Mouse (Mus musculus): ENCODE measurements around the gene Zmynd15. TPM values are rescaled to one million over a fixed set of nuclear protein-coding genes. Genes with fewer than 3 reads are reported as not detected.

Gene Zmynd15
- total and polyA plus RNA-seq, 2 experiments from 2014 or later, result 0.96 to 1.2 TPM

DNA sequence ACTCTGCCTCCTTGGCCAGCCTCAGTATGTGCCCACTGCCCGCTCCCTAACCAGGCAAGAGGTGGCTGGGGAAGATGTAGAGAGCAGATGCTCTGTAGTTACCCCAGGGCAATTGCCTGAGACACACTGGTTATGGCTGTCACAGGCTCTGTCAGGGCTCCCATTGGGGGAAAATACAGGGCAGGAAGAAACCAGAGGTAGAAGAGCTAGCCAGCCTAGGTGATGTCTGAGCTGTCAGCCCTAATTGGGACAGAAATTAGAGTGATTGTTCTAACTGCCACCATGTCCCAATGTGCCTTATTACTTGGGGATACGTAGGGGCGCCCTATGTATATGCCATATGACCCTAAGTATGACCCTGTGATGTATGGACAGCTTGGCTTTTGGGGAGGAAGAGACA is 25.3 kb upstream of the Zmynd15 start:
- Histone ChIP-seq H3K27me3 (ENCODE audit: insufficient read depth, low read length) (no peaks in the 10 kb centered on the region), H3K36me3 (ENCODE audit: insufficient read depth, low read length) (peaks cover 23% of the 10 kb centered on the region), H3K9ac (replicated peaks; ENCODE audit: low read length) (peak overlapping the region; percentile 88), H3K9me3 (ENCODE audit: low read length) (no peaks in the 10 kb centered on the region), H3K4me1 (ENCODE audit: insufficient read depth, low read length) (peaks cover 16% of the 10 kb centered on the region), H3K4me2 (ENCODE audit: low read depth, low read length) (peak overlapping the region; percentile 78), H3K4me3 (ENCODE audit: low read length) (peak overlapping the region; percentile 87; the same call in 1 of the 2 replicates), H3K27ac (no peak overlapping the region)
- ATAC-seq (no peak), DNase-seq (ENCODE audit: low spot score) (no peak)
- TF ChIP-seq CTCF (IDR thresholded peaks at IDR 0.05; ENCODE audit: low read depth), result no peak
- WGBS, result 88% methylated on average over 3 of the region's 3 CpGs

DNA sequence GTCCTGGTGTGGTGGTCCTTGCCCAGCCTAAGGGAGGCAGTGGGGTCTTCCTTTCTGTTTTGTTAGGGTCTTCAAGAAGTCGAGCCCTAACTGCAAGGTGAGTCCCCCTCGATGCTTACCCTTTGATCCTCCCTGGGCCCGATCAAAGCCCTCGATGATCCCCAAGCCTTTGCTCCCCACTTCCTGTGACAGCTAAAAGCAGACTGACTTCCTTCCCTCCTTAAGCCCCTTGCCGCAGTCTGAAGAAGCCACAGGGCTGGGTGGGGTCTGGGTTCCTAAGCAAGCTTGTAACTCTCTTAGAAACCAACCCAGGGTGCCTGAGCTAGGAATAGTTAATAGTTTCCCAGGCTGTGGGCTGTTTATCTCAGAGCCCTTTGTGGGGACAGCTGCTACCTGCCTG is 23.8 kb upstream of the Zmynd15 start:
- no peaks in the 10 kb centered on the region for H3K9me3 ChIP-seq (ENCODE audit: low read length)
- H3K36me3 ChIP-seq (ENCODE audit: insufficient read depth, low read length), result peaks cover 38% of the 10 kb centered on the region
- DNase-seq (ENCODE audit: low spot score) (no peak), ATAC-seq (no peak)
- no peak overlapping the region for H3K4me2 ChIP-seq (ENCODE audit: low read depth, low read length)
- no peak overlapping the region for H3K9ac ChIP-seq (replicated peaks; ENCODE audit: low read length)
- H3K4me1 ChIP-seq (ENCODE audit: insufficient read depth, low read length), result peaks cover 16% of the 10 kb centered on the region
- TF ChIP-seq CTCF (IDR thresholded peaks at IDR 0.05; ENCODE audit: low read depth), result no peak
- 85% methylated on average over 5 of the region's 5 CpGs for WGBS
- no peak overlapping the region for H3K27ac ChIP-seq
- H3K27me3 ChIP-seq (ENCODE audit: insufficient read depth, low read length), result no peaks in the 10 kb centered on the region
- no peak overlapping the region for H3K4me3 ChIP-seq (ENCODE audit: low read length)

DNA sequence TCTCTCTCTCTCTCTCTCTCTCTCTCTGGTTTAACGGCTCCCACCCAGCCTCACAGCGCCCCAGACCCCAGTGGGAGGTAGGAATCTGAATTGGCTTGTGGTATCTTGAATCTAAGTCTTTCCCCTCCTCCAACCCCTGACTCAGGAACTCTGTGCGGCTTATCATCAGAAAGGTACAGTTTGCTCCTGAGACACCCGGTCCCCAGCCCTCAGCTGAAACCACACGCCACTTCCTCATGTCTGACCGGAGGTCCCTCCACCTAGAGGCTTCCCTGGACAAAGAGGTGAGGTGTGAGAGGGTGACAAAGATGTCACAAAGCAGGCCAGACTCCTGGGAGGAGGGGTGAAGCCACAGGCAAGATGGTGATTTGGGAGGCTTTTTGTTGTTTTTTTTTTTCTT is 21.8 kb upstream of the Zmynd15 start:
- H3K27ac ChIP-seq, result no peak overlapping the region
- DNase-seq (ENCODE audit: low spot score) (no peak), ATAC-seq (no peak)
- peaks cover 41% of the 10 kb centered on the region for H3K36me3 ChIP-seq (ENCODE audit: insufficient read depth, low read length)
- H3K4me2 ChIP-seq (ENCODE audit: low read depth, low read length), result no peak overlapping the region
- 88% methylated on average over 6 of the region's 6 CpGs for WGBS
- TF ChIP-seq CTCF (IDR thresholded peaks at IDR 0.05; ENCODE audit: low read depth), result no peak
- no peaks in the 10 kb centered on the region for H3K27me3 ChIP-seq (ENCODE audit: insufficient read depth, low read length)
- no peak overlapping the region for H3K4me3 ChIP-seq (ENCODE audit: low read length)
- H3K9me3 ChIP-seq (ENCODE audit: low read length), result no peaks in the 10 kb centered on the region
- H3K4me1 ChIP-seq (ENCODE audit: insufficient read depth, low read length), result peaks cover 12% of the 10 kb centered on the region
- H3K9ac ChIP-seq (replicated peaks; ENCODE audit: low read length), result no peak overlapping the region

DNA sequence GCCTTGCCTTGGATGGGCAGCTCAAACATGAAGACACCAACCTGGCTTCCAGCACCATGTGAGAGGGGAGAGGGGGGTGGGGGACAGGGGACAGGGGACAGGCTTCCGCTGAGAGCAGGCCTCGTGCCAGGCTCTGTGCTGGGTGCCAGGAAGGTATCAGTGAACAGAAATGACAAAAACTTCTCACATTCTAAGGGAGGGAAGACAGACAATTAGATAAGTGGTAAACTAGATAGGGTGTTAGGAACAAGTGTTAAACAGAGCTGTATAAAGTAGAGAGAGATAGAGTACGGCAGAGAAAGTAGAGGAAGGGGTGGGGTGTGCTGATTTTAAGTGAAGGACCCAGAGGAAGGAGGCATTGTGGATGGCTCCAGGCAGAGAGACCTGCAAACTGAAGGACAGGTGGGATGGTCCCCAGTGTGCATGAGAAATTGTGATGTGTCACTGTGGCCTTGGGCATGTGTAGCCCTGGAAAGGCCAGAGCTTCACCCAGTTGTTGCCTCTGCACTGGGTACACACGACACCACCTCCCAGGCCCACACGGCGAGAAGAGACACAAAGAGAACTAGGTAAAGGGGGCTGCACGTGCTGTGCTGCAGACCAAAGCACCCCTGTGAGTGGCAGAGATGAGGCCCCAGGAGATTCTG is 20.4 kb upstream of the Zmynd15 start:
- Histone ChIP-seq H3K9me3 (ENCODE audit: low read length) (no peaks in the 10 kb centered on the region), H3K36me3 (ENCODE audit: insufficient read depth, low read length) (peaks cover 41% of the 10 kb centered on the region), H3K27me3 (ENCODE audit: insufficient read depth, low read length) (no peaks in the 10 kb centered on the region), H3K27ac (no peak overlapping the region), H3K4me2 (ENCODE audit: low read depth, low read length) (no peak overlapping the region), H3K9ac (replicated peaks; ENCODE audit: low read length) (no peak overlapping the region), H3K4me1 (ENCODE audit: insufficient read depth, low read length) (peaks cover 6% of the 10 kb centered on the region), H3K4me3 (ENCODE audit: low read length) (no peak overlapping the region)
- no peak for DNase-seq (ENCODE audit: low spot score)
- ATAC-seq, result no peak
- TF ChIP-seq CTCF (IDR thresholded peaks at IDR 0.05; ENCODE audit: low read depth), result no peak
- WGBS, result 83% methylated on average over 7 of the region's 7 CpGs

DNA sequence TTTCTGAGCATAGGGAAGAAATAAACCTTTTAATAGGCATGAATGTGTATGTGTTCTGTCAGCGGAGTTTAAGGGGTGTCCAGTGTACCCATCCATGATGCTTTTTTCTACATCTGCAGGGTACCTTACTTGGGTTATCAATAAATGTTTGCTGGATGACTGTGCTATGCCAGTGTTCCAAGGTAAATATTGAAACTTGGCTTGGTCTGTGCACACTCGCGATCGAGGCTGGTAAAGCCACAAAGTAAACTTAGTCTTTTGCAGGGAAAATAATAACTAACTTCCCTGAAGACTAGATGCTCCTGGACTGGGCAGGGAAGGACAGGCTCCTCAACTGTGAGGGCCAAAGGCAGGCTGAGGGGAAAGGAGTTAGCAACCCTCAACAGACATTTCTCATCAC is 18.6 kb upstream of the Zmynd15 start:
- Histone ChIP-seq H3K9ac (replicated peaks; ENCODE audit: low read length) (no peak overlapping the region), H3K27ac (no peak overlapping the region), H3K9me3 (ENCODE audit: low read length) (no peaks in the 10 kb centered on the region), H3K4me3 (ENCODE audit: low read length) (no peak overlapping the region), H3K27me3 (ENCODE audit: insufficient read depth, low read length) (no peaks in the 10 kb centered on the region), H3K4me1 (ENCODE audit: insufficient read depth, low read length) (no peaks in the 10 kb centered on the region), H3K4me2 (ENCODE audit: low read depth, low read length) (no peak overlapping the region), H3K36me3 (ENCODE audit: insufficient read depth, low read length) (peaks cover 41% of the 10 kb centered on the region)
- 93% methylated on average over 4 of the region's 4 CpGs for WGBS
- no peak for TF ChIP-seq CTCF (IDR thresholded peaks at IDR 0.05; ENCODE audit: low read depth)
- DNase-seq (ENCODE audit: low spot score), result no peak
- ATAC-seq, result no peak

DNA sequence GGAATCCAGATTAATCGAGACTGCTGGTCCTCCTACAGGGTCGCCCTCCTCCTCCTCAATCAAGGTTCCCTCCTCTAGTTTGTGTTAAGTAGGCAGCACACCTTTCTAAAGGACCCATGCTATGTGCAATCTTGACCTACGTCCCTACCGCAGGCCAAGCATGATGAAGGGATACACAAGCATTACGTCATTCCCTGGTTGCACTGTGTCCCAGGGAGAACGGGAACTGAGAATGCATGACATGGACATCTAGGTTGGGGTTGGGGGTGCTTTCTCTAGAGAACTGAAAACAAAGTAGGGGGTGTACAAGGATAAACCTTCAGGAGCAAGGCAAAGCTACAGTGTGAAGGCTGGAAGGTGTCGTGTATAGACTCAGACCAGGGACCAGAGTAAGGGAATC is 17.4 kb upstream of the Zmynd15 start:
- Histone ChIP-seq H3K4me2 (ENCODE audit: low read depth, low read length) (no peak overlapping the region), H3K9ac (replicated peaks; ENCODE audit: low read length) (no peak overlapping the region), H3K4me1 (ENCODE audit: insufficient read depth, low read length) (no peaks in the 10 kb centered on the region), H3K27ac (no peak overlapping the region), H3K36me3 (ENCODE audit: insufficient read depth, low read length) (peaks cover 28% of the 10 kb centered on the region), H3K27me3 (ENCODE audit: insufficient read depth, low read length) (no peaks in the 10 kb centered on the region), H3K4me3 (ENCODE audit: low read length) (no peak overlapping the region), H3K9me3 (ENCODE audit: low read length) (no peaks in the 10 kb centered on the region)
- WGBS, result 92% methylated on average over 7 of the region's 7 CpGs
- no peak for ATAC-seq
- no peak for TF ChIP-seq CTCF (IDR thresholded peaks at IDR 0.05; ENCODE audit: low read depth)
- DNase-seq (ENCODE audit: low spot score), result no peak

DNA sequence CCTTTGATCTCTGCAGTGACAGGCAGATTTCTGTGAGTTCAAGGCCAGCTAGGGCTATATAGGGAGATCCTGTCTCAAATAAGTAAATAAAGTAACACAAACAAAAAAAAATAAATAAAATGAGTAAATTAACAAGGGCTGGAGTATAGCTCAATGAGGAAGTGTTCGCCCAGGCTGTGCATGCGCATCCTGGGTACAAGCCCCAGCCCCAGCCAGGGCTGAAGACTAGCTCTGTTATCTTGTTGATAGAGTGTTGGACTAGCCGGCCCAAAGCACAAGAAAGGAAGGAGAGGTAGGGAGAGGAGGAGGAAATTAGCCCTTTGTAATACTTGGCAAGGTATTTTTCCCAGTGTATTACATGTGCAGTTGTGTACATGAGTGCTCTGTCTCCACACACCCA is 15.3 kb upstream of the Zmynd15 start:
- 81% methylated on average over 3 of the region's 3 CpGs for WGBS
- ATAC-seq (no peak), DNase-seq (ENCODE audit: low spot score) (no peak)
- peaks cover 18% of the 10 kb centered on the region for H3K36me3 ChIP-seq (ENCODE audit: insufficient read depth, low read length)
- H3K27ac ChIP-seq, result no peak overlapping the region
- no peak overlapping the region for H3K9ac ChIP-seq (replicated peaks; ENCODE audit: low read length)
- no peaks in the 10 kb centered on the region for H3K4me1 ChIP-seq (ENCODE audit: insufficient read depth, low read length)
- TF ChIP-seq CTCF (IDR thresholded peaks at IDR 0.05; ENCODE audit: low read depth), result no peak
- H3K4me3 ChIP-seq (ENCODE audit: low read length), result no peak overlapping the region
- H3K27me3 ChIP-seq (ENCODE audit: insufficient read depth, low read length), result no peaks in the 10 kb centered on the region
- no peaks in the 10 kb centered on the region for H3K9me3 ChIP-seq (ENCODE audit: low read length)
- no peak overlapping the region for H3K4me2 ChIP-seq (ENCODE audit: low read depth, low read length)
